Mouse (Mus musculus) E14TG2a.4 (cell line): ENCODE measurements around the gene Intu.

ENCODE experiments used
- CTCF ChIP-seq: conservative IDR thresholded peaks from 2 replicates; pipeline ENCODE4 v1.5.1; 2014; ENCODE audit warnings: low read length
- POU5F1 ChIP-seq: IDR thresholded peaks from 2 replicates; pipeline ENCODE4 v1.6.1; 2014; ENCODE audit warnings: low read length, borderline replicate concordance

DNA sequence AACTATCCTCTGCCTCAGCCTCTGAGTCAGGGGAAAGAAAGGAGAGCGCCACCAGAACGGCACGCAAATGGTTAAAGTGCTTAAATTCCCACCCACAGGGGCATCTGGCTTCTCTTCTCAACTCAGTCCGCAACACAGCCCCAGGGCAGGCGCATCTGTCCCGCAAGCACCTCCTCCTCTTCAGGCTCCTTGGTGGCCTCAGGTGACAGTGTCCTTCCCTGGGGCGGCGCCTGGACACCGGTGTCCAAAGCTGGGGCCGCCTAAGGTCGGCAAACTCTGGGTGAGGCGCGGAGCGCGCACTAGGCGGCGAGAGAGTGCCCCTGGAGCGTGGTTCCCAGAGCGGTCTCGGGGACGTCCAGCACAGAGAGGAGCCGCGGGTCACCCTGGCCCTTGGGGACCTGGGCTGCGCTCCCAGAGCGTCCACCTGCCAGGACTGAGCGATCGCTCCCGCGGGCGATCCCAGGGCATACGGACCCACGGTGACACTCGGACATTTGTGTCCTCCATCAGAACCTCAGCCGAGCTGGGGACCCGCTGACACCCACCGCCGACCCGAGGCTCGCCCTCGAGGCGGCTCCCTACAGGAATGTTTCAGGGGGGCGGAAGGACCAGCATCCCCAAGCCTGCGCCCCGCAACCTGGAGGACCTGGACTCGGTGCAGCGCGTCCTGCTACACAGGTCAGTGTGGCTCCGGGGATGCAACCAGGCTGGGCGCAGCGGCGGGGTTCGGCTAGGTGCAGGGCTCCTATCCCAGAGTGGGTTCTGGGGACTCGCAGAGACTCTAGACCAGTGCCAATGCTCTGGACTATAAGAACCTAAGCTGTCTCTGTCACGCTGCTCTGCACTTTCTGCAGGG is at the start of gene Intu:
- TF ChIP-seq CTCF (no peak), POU5F1 (no peak)
